Mouse (Mus musculus): ENCODE data around the gene Ptpn18. TPM values are rescaled to one million over a fixed set of nuclear protein-coding genes. Genes with fewer than 3 reads are reported as not detected.

Ptpn18 gene
- total and polyA plus RNA-seq, 3 experiments = 39.1 to 73.3 TPM; not detected in 1

- TF ChIP-seq MYC (IDR thresholded peaks at IDR 0.05; ENCODE audit: low read depth, low read length) (no peak), TCF12 (IDR thresholded peaks at IDR 0.05; ENCODE audit: low read depth, low read length) (no peak)
These were observed 58.7 kb downstream of the Ptpn18 start (continued) for GRCm38 (mm10) chr1:34518259-34518658.

GRCm38 (mm10) chr1:34522205-34522849 is 62.8 kb downstream of the Ptpn18 start:
- H3K9ac ChIP-seq (ENCODE audit: control insufficient read depth, low read depth, low read length, poor library complexity, severe bottlenecking) = no peak overlapping the region
- peaks cover 0 to 6% of the 10 kb centered on the region in 2 experiments; a peak in 2 of 4 replicates for H3K27me3 ChIP-seq (ENCODE audit: control insufficient read depth in 1 of 2, insufficient read depth in 2 of 2, low read length in 2 of 2)
- H3K4me1 ChIP-seq (ENCODE audit: control insufficient read depth in 1 of 2, insufficient read depth in 2 of 2, low read length in 2 of 2) = no peaks in the 10 kb centered on the region
- no peak overlapping the region for H3K4me3 ChIP-seq (ENCODE audit: control insufficient read depth in 1 of 2, insufficient read depth in 1 of 2, low read depth in 2 of 2, low read length in 2 of 2)
- no peak overlapping the region for H3K27ac ChIP-seq (ENCODE audit: control insufficient read depth, low read depth, low read length)
- no peaks in the 10 kb centered on the region for H3K9me3 ChIP-seq (replicated peaks; ENCODE audit: insufficient read depth, low read length)
- no peak for DNase-seq (ENCODE audit: low read depth, low spot score)
- no peak for TF ChIP-seq GABPA (IDR thresholded peaks at IDR 0.05; ENCODE audit: low read depth, low read length)
- TF ChIP-seq POLR2AphosphoS2 (IDR thresholded peaks at IDR 0.05; ENCODE audit: low read length) = no peak
- TF ChIP-seq KAT2A (conservative IDR thresholded peaks at IDR 0.05; ENCODE audit: low read depth, low read length) = no peak
- TF ChIP-seq MAZ (IDR thresholded peaks at IDR 0.05; ENCODE audit: low read depth, low read length) = no peak
- TF ChIP-seq SMC3 (IDR thresholded peaks at IDR 0.05; ENCODE audit: low read depth, low read length) = no peak
- TF ChIP-seq ETS1 (IDR thresholded peaks at IDR 0.05; ENCODE audit: low read depth, low read length) = no peak
- TF ChIP-seq ZMIZ1 (IDR thresholded peaks at IDR 0.05; ENCODE audit: low read depth, low read length) = no peak
- no peak for TF ChIP-seq CTCF (IDR thresholded peaks at IDR 0.05 in 2 of 3, conservative IDR thresholded peaks at IDR 0.05 in 1 of 3; ENCODE audit: control insufficient read depth in 1 of 3, insufficient read depth in 1 of 3, low read depth in 2 of 3, low read length in 3 of 3, poor library complexity in 1 of 3, severe bottlenecking in 1 of 3)
- TF ChIP-seq MAX (IDR thresholded peaks at IDR 0.05; ENCODE audit: low read length) = no peak
- TF ChIP-seq USF2 (IDR thresholded peaks at IDR 0.05; ENCODE audit: borderline replicate concordance in 1 of 2, insufficient read depth in 1 of 2, low read depth in 1 of 2, low read length in 2 of 2) = no peak
- TF ChIP-seq E2F4 (IDR thresholded peaks at IDR 0.05; ENCODE audit: borderline replicate concordance, low read depth, low read length) = no peak
- TF ChIP-seq UBTF (IDR thresholded peaks at IDR 0.05; ENCODE audit: borderline replicate concordance, insufficient read depth, low read depth, low read length) = no peak
- no peak for TF ChIP-seq HCFC1 (IDR thresholded peaks at IDR 0.05; ENCODE audit: low read depth, low read length)
- no peak for TF ChIP-seq TBP (IDR thresholded peaks at IDR 0.05; ENCODE audit: low read depth, low read length)
- TF ChIP-seq EP300 (IDR thresholded peaks at IDR 0.05; ENCODE audit: low read depth in 1 of 2, low read length in 2 of 2) = no peak
- no peak for TF ChIP-seq TAL1 (IDR thresholded peaks at IDR 0.05; ENCODE audit: low read length)
- no peak for TF ChIP-seq RCOR1 (IDR thresholded peaks at IDR 0.05; ENCODE audit: low read depth, low read length)
- no peaks in the 10 kb centered on the region for H3K79me2 ChIP-seq (ENCODE audit: control insufficient read depth, insufficient read depth, low read length, poor library complexity)
- H3K36me3 ChIP-seq (ENCODE audit: control insufficient read depth in 1 of 2, insufficient read depth in 2 of 2, low read length in 2 of 2) = no peaks in the 10 kb centered on the region
